16 mouse cellular contexts compared by ENCODE assay signal in genomic region chr1:43199867-43200240, GRCm38 (mm10). TPM values are rescaled to one million over a fixed set of nuclear protein-coding genes. Genes with fewer than 3 reads are reported as not detected.
DNase-seq lines count a peak whose midpoint lies in the region; ATAC-seq and TF ChIP-seq lines count a peak whose summit lies in the region.
"Had no signal": no experiment of that assay in that cellular context is flagged by ENCODE, and none has a peak within 500 bp of the region (broad histone marks: within the 10 kb centered on the region; RNA-seq: fewer than 3 reads in every experiment).

No protein-coding gene starts in this region.

- no peak overlapping the region for H3K27ac ChIP-seq in heart, embryonic 16.5 days (ENCODE audit: low read length)
- H3K27ac ChIP-seq in heart, embryonic 11.5 days (ENCODE audit: low read depth, low read length), result no peak overlapping the region
- H3K27ac ChIP-seq in gastrocnemius, adult 2 months, result no peak overlapping the region
- H3K27ac ChIP-seq: embryonic facial prominence, embryonic 10.5 days; heart, adult 2 months; lung, embryonic 15.5 days; neural tube, embryonic 13.5 days had no signal

- no peak for TF ChIP-seq CTCF in gastrocnemius, adult 2 months (IDR thresholded peaks at IDR 0.05)

- peak; percentile 19 to 51 for DNase-seq in layer of hippocampus, adult 8-10 months (ENCODE audit: low spot score in 2 of 2)
- DNase-seq in left cerebral cortex, postnatal 36 days (ENCODE audit: low spot score in 2 of 2), result peak; percentile 82 to 87
- no peak for DNase-seq in adrenal gland, adult (ENCODE audit: inconsistent age in 2 of 2, low spot score in 1 of 2)
- DNase-seq in kidney, adult 8-10 months, result no peak
- no peak for DNase-seq in gastrocnemius, adult 2 months
- DNase-seq: cerebellum, postnatal 25 days; heart, adult 2 months had no signal

- WGBS in heart, embryonic 16.5 days, result 44% methylated on average over 3 of the region's 3 CpGs
- 52% methylated on average over 3 of the region's 3 CpGs for WGBS in heart, embryonic 11.5 days (ENCODE audit: insufficient replicate concordance)

- peaks cover 31% of the 10 kb centered on the region for H3K4me1 ChIP-seq in heart, embryonic 16.5 days (ENCODE audit: control insufficient read depth, insufficient read depth, low read length)
- H3K4me1 ChIP-seq in heart, embryonic 11.5 days (ENCODE audit: control insufficient read depth, insufficient read depth, low read length), result peaks cover 28% of the 10 kb centered on the region
- H3K4me1 ChIP-seq: lung, embryonic 15.5 days; neural tube, embryonic 13.5 days had no signal

- H3K27me3 ChIP-seq in heart, embryonic 16.5 days (ENCODE audit: control insufficient read depth, insufficient read depth, low read length), result no peaks in the 10 kb centered on the region
- H3K27me3 ChIP-seq in heart, embryonic 11.5 days (ENCODE audit: control insufficient read depth, insufficient read depth, low read length), result no peaks in the 10 kb centered on the region
- H3K27me3 ChIP-seq: lung, embryonic 15.5 days; neural tube, embryonic 13.5 days; Patski had no signal

- no peak overlapping the region for H3K9ac ChIP-seq in heart, embryonic 16.5 days (ENCODE audit: low read length)
- H3K9ac ChIP-seq in heart, embryonic 11.5 days (ENCODE audit: low read depth, low read length), result no peak overlapping the region
- H3K9ac ChIP-seq: lung, embryonic 15.5 days; neural tube, embryonic 13.5 days had no signal

- no peaks in the 10 kb centered on the region for H3K9me3 ChIP-seq in heart, embryonic 16.5 days (replicated peaks; ENCODE audit: control insufficient read depth, low read length)
- no peaks in the 10 kb centered on the region for H3K9me3 ChIP-seq in heart, embryonic 11.5 days (replicated peaks; ENCODE audit: control insufficient read depth, low read length)
- H3K9me3 ChIP-seq: embryonic facial prominence, embryonic 10.5 days; lung, embryonic 15.5 days; neural tube, embryonic 13.5 days had no signal

- peak overlapping the region; percentile 59; the same call in 1 of the 2 replicates for H3K4me2 ChIP-seq in heart, embryonic 16.5 days (ENCODE audit: low read depth, low read length)
- no peak overlapping the region for H3K4me2 ChIP-seq in heart, embryonic 11.5 days
- H3K4me2 ChIP-seq: lung, embryonic 15.5 days; neural tube, embryonic 13.5 days had no signal

- intact Hi-C loops in left cerebral cortex, postnatal 36 days (cut with DNase I), result loop anchor here (2.0 kb wide), 1 partner anchor 21 kb away; no protein-coding TSS in a partner anchor
- intact Hi-C loops in gastrocnemius, adult 2 months (cut with DNase I), result no loop called here

- ATAC-seq in heart, embryonic 16.5 days (replicated peaks; ENCODE audit: extremely low read depth, insufficient read depth, low FRiP score), result no peak
- ATAC-seq in heart, embryonic 11.5 days (replicated peaks; ENCODE audit: insufficient number of reproducible peaks, low FRiP score, low TSS enrichment), result no peak
- peak; percentile 89 for ATAC-seq in frontal cortex, adult (ENCODE audit: low TSS enrichment)
- ATAC-seq: Patski had no signal

- H3K36me3 ChIP-seq in heart, embryonic 16.5 days (ENCODE audit: control insufficient read depth, insufficient read depth), result no peaks in the 10 kb centered on the region
- H3K36me3 ChIP-seq in heart, embryonic 11.5 days (ENCODE audit: control insufficient read depth, insufficient read depth, low read length), result no peaks in the 10 kb centered on the region
- H3K36me3 ChIP-seq: embryonic facial prominence, embryonic 10.5 days; lung, embryonic 15.5 days; neural tube, embryonic 13.5 days had no signal

- H3K4me3 ChIP-seq in heart, embryonic 16.5 days (ENCODE audit: low read length), result no peak overlapping the region
- H3K4me3 ChIP-seq in heart, embryonic 11.5 days (ENCODE audit: low read depth, low read length), result no peak overlapping the region
- H3K4me3 ChIP-seq in gastrocnemius, adult 2 months, result no peak overlapping the region
- H3K4me3 ChIP-seq: embryonic facial prominence, embryonic 10.5 days; erythroblast, embryonic 14.5 days; heart, adult 2 months; lung, embryonic 15.5 days; neural tube, embryonic 13.5 days had no signal

RNA-seq across cellular contexts. Expression of gene Fhl2, which starts 3.1 kb away (rescaled TPM):
- polyA plus RNA-seq in heart, embryonic 16.5 days (2015; fragmentation: Nextera tagmentation; extraction: Ambion mirVana), result 426 and 443 TPM in 2 replicates
- polyA plus RNA-seq in heart, embryonic 11.5 days (2014; fragmentation: Nextera tagmentation; extraction: Ambion mirVana), result 181 and 186 TPM in 2 replicates
- 10 to 100 TPM; 32.1 to 48.0 (median 39.6) TPM for total RNA-seq in layer of hippocampus, adult 8-10 months (2022)
- 10 to 100 TPM; 56.1 to 63.6 TPM for total RNA-seq in left cerebral cortex, postnatal 36 days (2021)
- total RNA-seq in gastrocnemius, adult 2 months (2021), result 1 to 10 TPM; 3.0 to 8.3 TPM
- total RNA-seq: hematopoietic stem cell, adult 5-6 weeks had no signal
- polyA plus RNA-seq: erythroblast, embryonic 14.5 days had no signal

Comparison
In these comparisons a context has a peak if more than half of its experiments do, and no peak if none do; other contexts are left out.
1. DNase-seq: peak in layer of hippocampus, adult 8-10 months (2 of 2) and left cerebral cortex, postnatal 36 days (2 of 2); none in adrenal gland, adult (0 of 2), kidney, adult 8-10 months (0 of 2) and gastrocnemius, adult 2 months (single experiment).